Mouse (Mus musculus): ENCODE data around the gene 4930404N11Rik. TPM values are rescaled to one million over a fixed set of nuclear protein-coding genes. Genes with fewer than 3 reads are reported as not detected.

4930404N11Rik gene
- polyA plus RNA-seq, 1 experiment from 2014 or later, result not detected

GRCm38 (mm10) chr10:81404082-81404481, 38.5 kb upstream of the 4930404N11Rik start:
- Histone ChIP-seq H3K36me3 (ENCODE audit: control insufficient read depth, insufficient read depth, low read length) (peaks cover 52% of the 10 kb centered on the region), H3K9me3 (replicated peaks; ENCODE audit: control insufficient read depth, low read length) (no peaks in the 10 kb centered on the region), H3K9ac (ENCODE audit: low read length) (no peak overlapping the region), H3K4me3 (ENCODE audit: low read depth, low read length) (no peak overlapping the region), H3K4me2 (ENCODE audit: low read length) (no peak overlapping the region), H3K27ac (ENCODE audit: low read depth, low read length) (no peak overlapping the region), H3K4me1 (ENCODE audit: control insufficient read depth, insufficient read depth, low read length) (peaks cover 34% of the 10 kb centered on the region), H3K27me3 (replicated peaks; ENCODE audit: control insufficient read depth, insufficient read depth, low read length) (0 out of 2 replicates have a peak, but pooled peaks cover 5% of the 10 kb centered on the region)
- ATAC-seq (no peak), DNase-seq (ENCODE audit: low spot score) (no peak)
- 18% methylated on average over 9 of the region's 9 CpGs for WGBS

DNA sequence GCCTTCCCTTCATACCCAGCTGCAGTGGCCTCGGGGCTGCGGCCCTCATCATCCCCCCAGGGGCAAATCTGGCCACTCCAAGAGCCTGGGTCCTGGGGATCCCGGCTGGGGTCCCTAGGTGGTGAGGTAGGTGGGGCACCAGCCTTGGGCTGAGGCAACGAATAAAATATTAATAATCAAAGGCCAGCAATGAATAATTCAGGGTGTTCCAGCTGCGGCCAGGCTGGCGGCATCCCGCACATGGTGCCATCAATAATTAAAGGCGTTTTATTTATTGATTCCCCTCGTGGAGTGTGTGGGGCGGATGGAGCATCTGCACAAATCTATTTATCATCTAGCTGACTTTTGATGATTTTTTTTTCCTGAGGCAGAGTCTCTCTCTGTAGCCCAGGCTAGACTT, 37.9 kb upstream of the 4930404N11Rik start:
- H3K4me3 ChIP-seq (ENCODE audit: low read depth, low read length), result no peak overlapping the region
- 0 out of 2 replicates have a peak, but pooled peaks cover 5% of the 10 kb centered on the region for H3K27me3 ChIP-seq (replicated peaks; ENCODE audit: control insufficient read depth, insufficient read depth, low read length)
- DNase-seq (ENCODE audit: low spot score) (no peak), ATAC-seq (no peak)
- H3K4me1 ChIP-seq (ENCODE audit: control insufficient read depth, insufficient read depth, low read length), result peaks cover 34% of the 10 kb centered on the region
- no peaks in the 10 kb centered on the region for H3K9me3 ChIP-seq (replicated peaks; ENCODE audit: control insufficient read depth, low read length)
- H3K36me3 ChIP-seq (ENCODE audit: control insufficient read depth, insufficient read depth, low read length), result peaks cover 52% of the 10 kb centered on the region
- peak overlapping the region; percentile 80; the same call in 1 of the 2 replicates for H3K27ac ChIP-seq (ENCODE audit: low read depth, low read length)
- no peak overlapping the region for H3K4me2 ChIP-seq (ENCODE audit: low read length)
- H3K9ac ChIP-seq (ENCODE audit: low read length), result peak overlapping the region; percentile 29; the same call in 1 of the 2 replicates
- 66% methylated on average over 10 of the region's 10 CpGs for WGBS

DNA sequence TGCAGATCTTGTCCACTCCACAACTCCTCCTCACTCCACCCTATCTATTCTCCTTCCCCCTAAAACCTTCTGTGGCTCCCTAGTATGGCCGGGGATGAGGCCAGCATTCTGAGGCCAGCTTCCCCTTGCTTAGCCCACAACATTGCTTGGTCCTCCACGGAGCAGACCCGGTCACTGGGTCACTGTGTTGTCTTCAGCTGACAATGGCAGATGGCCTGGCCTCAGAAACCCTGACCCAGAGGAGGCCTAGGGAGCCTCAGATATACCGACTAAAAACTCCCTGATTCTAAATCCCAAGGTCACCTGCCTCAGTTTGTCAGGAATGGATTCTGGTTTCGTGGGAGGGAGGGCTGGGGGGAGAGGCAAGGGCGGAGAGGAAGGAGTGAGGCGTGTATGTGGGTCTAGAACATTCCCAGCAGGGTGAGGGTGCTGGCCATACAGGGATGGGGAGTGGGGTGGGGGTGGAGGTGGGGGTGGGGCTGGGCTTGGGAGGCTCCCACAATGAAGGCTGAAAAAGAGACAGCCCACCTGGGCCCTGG, 36.7 kb upstream of the 4930404N11Rik start:
- Histone ChIP-seq H3K4me1 (ENCODE audit: control insufficient read depth, insufficient read depth, low read length) (peaks cover 26% of the 10 kb centered on the region), H3K27ac (ENCODE audit: low read depth, low read length) (peak overlapping the region; percentile 80), H3K4me2 (ENCODE audit: low read length) (peak overlapping the region; percentile 28; the same call in 1 of the 2 replicates), H3K9ac (ENCODE audit: low read length) (peak overlapping the region; percentile 36), H3K27me3 (replicated peaks; ENCODE audit: control insufficient read depth, insufficient read depth, low read length) (no peaks in the 10 kb centered on the region), H3K9me3 (replicated peaks; ENCODE audit: control insufficient read depth, low read length) (no peaks in the 10 kb centered on the region), H3K4me3 (ENCODE audit: low read depth, low read length) (no peak overlapping the region), H3K36me3 (ENCODE audit: control insufficient read depth, insufficient read depth, low read length) (peaks cover 46% of the 10 kb centered on the region)
- DNase-seq (ENCODE audit: low spot score), result no peak
- no peak for ATAC-seq
- WGBS, result 24% methylated on average over 7 of the region's 7 CpGs

GRCm38 (mm10) chr10:81401521-81402226, 36.1 kb upstream of the 4930404N11Rik start:
- H3K9me3 ChIP-seq (replicated peaks; ENCODE audit: control insufficient read depth, low read length), result no peaks in the 10 kb centered on the region
- peaks cover 24% of the 10 kb centered on the region for H3K4me1 ChIP-seq (ENCODE audit: control insufficient read depth, insufficient read depth, low read length)
- H3K4me2 ChIP-seq (ENCODE audit: low read length), result peak overlapping the region; percentile 28; the same call in 1 of the 2 replicates

DNA sequence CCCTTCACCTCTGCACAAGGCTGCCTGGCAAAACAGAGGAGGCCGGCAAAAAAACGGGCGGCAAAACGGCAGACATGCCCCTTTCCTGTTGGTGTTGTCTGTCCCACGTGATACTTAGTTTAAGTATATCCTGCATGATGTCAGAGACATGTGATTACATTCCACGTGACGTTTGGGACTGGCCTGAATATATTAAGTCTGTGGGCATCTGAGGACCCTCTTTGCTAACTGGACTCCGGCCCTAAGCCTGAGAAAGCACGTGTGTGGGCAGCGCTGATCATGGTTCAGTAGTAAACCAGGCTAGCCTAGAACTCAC, 35.5 kb upstream of the 4930404N11Rik start:
- Histone ChIP-seq H3K4me1 (ENCODE audit: control insufficient read depth, insufficient read depth, low read length) (peaks cover 24% of the 10 kb centered on the region), H3K27ac (ENCODE audit: low read depth, low read length) (peak overlapping the region; percentile 80), H3K27me3 (replicated peaks; ENCODE audit: control insufficient read depth, insufficient read depth, low read length) (no peaks in the 10 kb centered on the region), H3K4me3 (ENCODE audit: low read depth, low read length) (no peak overlapping the region), H3K9me3 (replicated peaks; ENCODE audit: control insufficient read depth, low read length) (no peaks in the 10 kb centered on the region), H3K36me3 (ENCODE audit: control insufficient read depth, insufficient read depth, low read length) (peaks cover 35% of the 10 kb centered on the region), H3K9ac (ENCODE audit: low read length) (no peak overlapping the region), H3K4me2 (ENCODE audit: low read length) (peak overlapping the region; percentile 35; the same call in 1 of the 2 replicates)
- ATAC-seq (0 out of 2 replicates have a peak, but pooled peaks have one; percentile 7), DNase-seq (ENCODE audit: low spot score) (peak; percentile 49)
- 31% methylated on average over 10 of the region's 10 CpGs for WGBS

More at GRCm38 (mm10) chr10:81401521-81402226, 36.1 kb upstream of the 4930404N11Rik start:
- H3K9ac ChIP-seq (ENCODE audit: low read length), result peak overlapping the region; percentile 36
- peak; percentile 77 for ATAC-seq
- H3K27ac ChIP-seq (ENCODE audit: low read depth, low read length), result peak overlapping the region; percentile 80
- no peak overlapping the region for H3K4me3 ChIP-seq (ENCODE audit: low read depth, low read length)
- no peaks in the 10 kb centered on the region for H3K27me3 ChIP-seq (replicated peaks; ENCODE audit: control insufficient read depth, insufficient read depth, low read length)
- peaks cover 40% of the 10 kb centered on the region for H3K36me3 ChIP-seq (ENCODE audit: control insufficient read depth, insufficient read depth, low read length)
- DNase-seq (ENCODE audit: low spot score), result peak; percentile 80
- WGBS, result 7% methylated on average over 18 of the region's 18 CpGs

GRCm38 (mm10) chr10:81400371-81401204, 35.0 kb upstream of the 4930404N11Rik start:
- Histone ChIP-seq H3K4me2 (ENCODE audit: low read length) (peak overlapping the region; percentile 35), H3K9me3 (replicated peaks; ENCODE audit: control insufficient read depth, low read length) (no peaks in the 10 kb centered on the region), H3K27ac (ENCODE audit: low read depth, low read length) (peak overlapping the region; percentile 75), H3K4me3 (ENCODE audit: low read depth, low read length) (no peak overlapping the region), H3K4me1 (ENCODE audit: control insufficient read depth, insufficient read depth, low read length) (peaks cover 24% of the 10 kb centered on the region), H3K36me3 (ENCODE audit: control insufficient read depth, insufficient read depth, low read length) (peaks cover 35% of the 10 kb centered on the region), H3K27me3 (replicated peaks; ENCODE audit: control insufficient read depth, insufficient read depth, low read length) (no peaks in the 10 kb centered on the region), H3K9ac (ENCODE audit: low read length) (peak overlapping the region; percentile 41)
- peak; percentile 46 for DNase-seq (ENCODE audit: low spot score)
- 49% methylated on average over 22 of the region's 22 CpGs for WGBS
- ATAC-seq, result no peak

- Histone ChIP-seq H3K27me3 (replicated peaks; ENCODE audit: control insufficient read depth, insufficient read depth, low read length) (no peaks in the 10 kb centered on the region), H3K4me2 (ENCODE audit: low read length) (peak overlapping the region; percentile 35; the same call in 1 of the 2 replicates), H3K9ac (ENCODE audit: low read length) (0 out of 2 replicates have a peak overlapping the region, but pooled peaks have one; percentile 17), H3K36me3 (ENCODE audit: control insufficient read depth, insufficient read depth, low read length) (peaks cover 34% of the 10 kb centered on the region), H3K9me3 (replicated peaks; ENCODE audit: control insufficient read depth, low read length) (no peaks in the 10 kb centered on the region), H3K4me1 (ENCODE audit: control insufficient read depth, insufficient read depth, low read length) (peaks cover 24% of the 10 kb centered on the region), H3K27ac (ENCODE audit: low read depth, low read length) (0 out of 2 replicates have a peak overlapping the region, but pooled peaks have one; percentile 75), H3K4me3 (ENCODE audit: low read depth, low read length) (no peak overlapping the region)
- WGBS, result 83% methylated on average over 18 of the region's 18 CpGs
- DNase-seq (ENCODE audit: low spot score), result no peak
- ATAC-seq, result no peak
Measured at GRCm38 (mm10) chr10:81399798-81400308, 34.2 kb upstream of the 4930404N11Rik start.

DNA sequence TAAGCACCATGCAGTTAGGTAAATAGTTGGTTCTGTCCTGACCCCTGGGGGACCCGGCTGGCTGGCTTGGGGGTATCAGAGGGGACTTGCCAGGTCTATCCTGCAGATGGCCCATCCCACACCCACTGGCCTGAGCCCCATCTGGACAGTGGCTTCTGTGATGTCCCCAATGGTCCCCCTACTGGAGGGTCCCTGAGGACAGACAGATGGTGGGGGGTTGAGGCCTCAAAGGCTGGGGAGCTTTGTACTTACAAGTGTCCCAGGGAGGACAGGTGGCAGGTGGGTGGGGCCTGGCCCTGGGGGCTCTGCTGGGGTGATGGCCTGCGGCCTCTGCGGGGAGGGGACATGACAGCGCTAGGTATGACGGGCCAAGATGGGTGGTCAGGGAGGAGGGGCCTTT, 33.7 kb upstream of the 4930404N11Rik start:
- no peak overlapping the region for H3K4me2 ChIP-seq (ENCODE audit: low read length)
- H3K4me1 ChIP-seq (ENCODE audit: control insufficient read depth, insufficient read depth, low read length), result peaks cover 24% of the 10 kb centered on the region
- H3K9ac ChIP-seq (ENCODE audit: low read length), result no peak overlapping the region
- no peaks in the 10 kb centered on the region for H3K27me3 ChIP-seq (replicated peaks; ENCODE audit: control insufficient read depth, insufficient read depth, low read length)
- H3K9me3 ChIP-seq (replicated peaks; ENCODE audit: control insufficient read depth, low read length), result no peaks in the 10 kb centered on the region
- no peak overlapping the region for H3K27ac ChIP-seq (ENCODE audit: low read depth, low read length)
- WGBS, result 66% methylated on average over 5 of the region's 5 CpGs
- peaks cover 28% of the 10 kb centered on the region for H3K36me3 ChIP-seq (ENCODE audit: control insufficient read depth, insufficient read depth, low read length)
- no peak for ATAC-seq
- no peak for DNase-seq (ENCODE audit: low spot score)
- H3K4me3 ChIP-seq (ENCODE audit: low read depth, low read length), result no peak overlapping the region

Data from forebrain, embryonic 14.5 days (tissue).